Mouse (Mus musculus) kidney, postnatal 4 days (tissue): ENCODE data around the gene Btbd35f2.
"Not testable (repeated sequence)": the region's sequence is repeated elsewhere in the genome, so short reads cannot be mapped to it uniquely, and the experiment has no call there.

Experiments
- DNase-seq, 2 experiments: peaks; one replicate each; pipeline ENCODE4 v3.0.0; 2021; ENCODE audit warnings: mixed read lengths in 2 of 2

Gene Btbd35f2

DNA sequence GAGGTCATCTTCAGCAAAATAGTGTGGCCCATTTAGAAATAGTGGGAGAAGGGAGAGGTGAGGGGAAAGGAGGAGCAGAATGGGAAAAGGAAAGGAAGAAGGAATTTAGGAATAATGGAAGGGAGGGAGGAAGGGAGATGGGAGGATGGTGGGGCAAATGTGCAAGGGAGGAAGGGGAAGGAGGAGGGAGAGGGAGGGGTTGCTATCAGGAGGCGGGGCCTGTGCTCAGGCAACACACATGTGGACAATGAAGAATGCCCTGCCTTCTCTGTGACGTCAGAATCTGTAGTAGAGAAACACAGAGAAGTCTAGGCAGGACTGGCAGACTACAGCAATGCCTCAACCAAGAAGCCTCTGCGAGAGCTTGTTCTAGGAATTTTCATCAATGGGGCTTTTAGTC lies at the start of gene Btbd35f2:
TSS of gene Btbd35f2 (plus strand) at position 301 of the 400 bp plus-strand sequence.
- not testable (repeated sequence) for DNase-seq
